Mouse (Mus musculus): ENCODE measurements around the gene Bcas1. TPM values are rescaled to one million over a fixed set of nuclear protein-coding genes. Genes with fewer than 3 reads are reported as not detected.

The Bcas1 gene
- 141 and 164 TPM in 2 replicates for polyA plus RNA-seq (2012; rRNA removed)

DNA sequence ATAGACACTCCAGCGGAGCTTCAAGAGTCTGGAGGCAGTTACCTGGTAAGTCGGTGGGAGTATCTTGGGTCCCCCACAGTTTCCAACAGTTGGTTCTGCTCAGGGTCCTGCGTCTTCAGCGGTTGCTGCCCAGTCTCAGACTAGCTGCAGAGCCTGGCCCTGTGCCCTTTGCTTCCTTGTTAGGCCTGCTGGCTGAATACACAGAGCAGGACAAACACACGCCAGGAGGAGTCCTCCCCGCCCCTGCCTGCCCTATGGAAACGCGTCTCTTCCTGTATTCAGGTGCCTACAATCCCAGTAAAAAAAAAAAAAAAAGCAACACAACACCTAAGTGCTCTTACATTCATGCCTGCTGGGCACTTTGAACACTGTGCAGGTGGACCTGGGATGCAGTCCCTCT is at the start of gene Bcas1:
Gene Bcas1, minus strand, starts transcription at position 142 of the 400 bp plus-strand sequence.
- TF ChIP-seq POLR2A (IDR thresholded peaks at IDR 0.05; ENCODE audit: extremely low read depth, insufficient read depth, low read length) (no peak), CTCF (IDR thresholded peaks at IDR 0.05; ENCODE audit: extremely low read depth, insufficient read depth, low read length) (no peak)
- Histone ChIP-seq H3K27ac (ENCODE audit: insufficient read depth, low read length) (no peak within 1 kb of the TSS), H3K4me1 (ENCODE audit: control insufficient read depth, insufficient read depth, low read length) (no peaks in the 10 kb centered on the region), H3K4me3 (ENCODE audit: insufficient read depth, low read length) (no peak within 1 kb of the TSS)

DNA sequence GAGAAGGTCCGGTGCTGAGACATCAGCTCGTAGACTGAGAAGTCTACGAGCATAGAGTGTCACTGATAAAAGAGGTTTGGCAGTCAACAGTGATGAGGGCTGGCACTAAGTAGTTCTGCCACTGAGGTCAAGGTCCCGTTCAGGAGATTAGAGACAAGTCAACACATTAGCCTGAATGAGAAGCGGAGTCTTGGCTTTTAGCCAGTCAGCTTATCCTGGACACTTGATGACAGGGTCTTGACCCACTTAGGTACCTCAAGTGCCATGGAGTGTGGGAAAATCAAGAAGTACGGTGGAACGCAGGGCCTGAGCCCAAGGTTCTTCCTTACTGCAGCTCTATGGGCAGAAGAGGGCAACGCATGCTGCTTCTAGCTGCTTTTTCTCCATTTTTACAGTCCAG is 49.0 kb upstream of the Bcas1 start:
- no peaks in the 10 kb centered on the region for H3K4me1 ChIP-seq (ENCODE audit: control insufficient read depth, insufficient read depth, low read length)
- TF ChIP-seq POLR2A (IDR thresholded peaks at IDR 0.05; ENCODE audit: extremely low read depth, insufficient read depth, low read length) (no peak), CTCF (IDR thresholded peaks at IDR 0.05; ENCODE audit: extremely low read depth, insufficient read depth, low read length) (no peak)
- H3K27ac ChIP-seq (ENCODE audit: insufficient read depth, low read length): no peak overlapping the region
- no peak overlapping the region for H3K4me3 ChIP-seq (ENCODE audit: insufficient read depth, low read length)

- no peak overlapping the region for H3K27ac ChIP-seq (ENCODE audit: insufficient read depth, low read length)
- H3K4me3 ChIP-seq (ENCODE audit: insufficient read depth, low read length): no peak overlapping the region
- H3K4me1 ChIP-seq (ENCODE audit: control insufficient read depth, insufficient read depth, low read length): no peaks in the 10 kb centered on the region
- TF ChIP-seq POLR2A (IDR thresholded peaks at IDR 0.05; ENCODE audit: extremely low read depth, insufficient read depth, low read length): no peak
- TF ChIP-seq CTCF (IDR thresholded peaks at IDR 0.05; ENCODE audit: extremely low read depth, insufficient read depth, low read length): no peak
Measured at GRCm38 (mm10) chr2:170476215-170476614, 48.6 kb upstream of the Bcas1 start.

DNA sequence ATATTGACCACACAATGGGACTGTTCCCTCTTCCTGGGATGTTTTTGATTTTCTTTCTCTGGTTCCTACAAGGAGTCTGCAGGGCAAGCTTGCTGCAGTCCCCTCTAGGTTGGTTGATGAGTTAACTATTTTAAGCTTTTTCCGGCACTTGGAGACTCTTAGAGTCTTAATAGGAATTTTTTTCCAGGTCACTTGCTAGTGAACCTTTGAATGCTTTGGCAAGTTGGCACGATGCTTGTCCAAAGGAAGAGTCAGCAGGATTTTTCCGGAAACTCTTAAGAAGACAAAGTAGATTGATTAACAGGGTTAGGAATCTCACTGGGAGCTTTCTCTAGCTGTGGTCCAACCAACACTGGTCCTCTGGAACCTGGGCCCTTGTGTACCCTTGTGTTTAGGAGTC is 47.5 kb upstream of the Bcas1 start:
- no peak overlapping the region for H3K27ac ChIP-seq (ENCODE audit: insufficient read depth, low read length)

GRCm38 (mm10) chr2:170474125-170474524 is 46.5 kb upstream of the Bcas1 start:
- Histone ChIP-seq H3K4me1 (ENCODE audit: control insufficient read depth, insufficient read depth, low read length) (no peaks in the 10 kb centered on the region), H3K27ac (ENCODE audit: insufficient read depth, low read length) (no peak overlapping the region), H3K4me3 (ENCODE audit: insufficient read depth, low read length) (no peak overlapping the region)
- TF ChIP-seq POLR2A (IDR thresholded peaks at IDR 0.05; ENCODE audit: extremely low read depth, insufficient read depth, low read length) (no peak), CTCF (IDR thresholded peaks at IDR 0.05; ENCODE audit: extremely low read depth, insufficient read depth, low read length) (no peak)

More for the DNA sequence above, 47.5 kb upstream of the Bcas1 start:
- TF ChIP-seq CTCF (IDR thresholded peaks at IDR 0.05; ENCODE audit: extremely low read depth, insufficient read depth, low read length): no peak
- TF ChIP-seq POLR2A (IDR thresholded peaks at IDR 0.05; ENCODE audit: extremely low read depth, insufficient read depth, low read length): no peak
- no peak overlapping the region for H3K4me3 ChIP-seq (ENCODE audit: insufficient read depth, low read length)
- H3K4me1 ChIP-seq (ENCODE audit: control insufficient read depth, insufficient read depth, low read length): no peaks in the 10 kb centered on the region

DNA sequence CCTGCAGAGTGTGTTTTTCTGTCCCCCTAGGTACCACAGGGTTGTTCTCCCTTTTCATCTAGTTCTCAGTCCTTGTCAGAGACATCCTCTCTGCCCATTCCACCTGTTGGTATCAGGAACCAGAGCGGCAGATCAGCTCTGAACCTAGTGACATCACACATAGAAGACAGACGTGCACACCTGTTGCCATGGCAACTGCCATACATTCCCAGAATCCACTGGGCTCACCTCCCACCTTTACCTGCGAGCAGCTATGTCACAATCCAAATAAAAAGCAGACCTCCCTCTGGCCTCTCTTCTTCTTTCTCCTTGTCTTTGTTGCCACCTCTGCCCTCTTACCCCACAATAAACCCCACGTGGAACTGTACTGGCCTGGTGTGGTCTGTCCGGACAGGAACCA is 42.9 kb upstream of the Bcas1 start:
- TF ChIP-seq CTCF (IDR thresholded peaks at IDR 0.05; ENCODE audit: extremely low read depth, insufficient read depth, low read length): no peak
- no peak for TF ChIP-seq POLR2A (IDR thresholded peaks at IDR 0.05; ENCODE audit: extremely low read depth, insufficient read depth, low read length)
- Histone ChIP-seq H3K4me3 (ENCODE audit: insufficient read depth, low read length) (no peak overlapping the region), H3K4me1 (ENCODE audit: control insufficient read depth, insufficient read depth, low read length) (no peaks in the 10 kb centered on the region), H3K27ac (ENCODE audit: insufficient read depth, low read length) (no peak overlapping the region)

DNA sequence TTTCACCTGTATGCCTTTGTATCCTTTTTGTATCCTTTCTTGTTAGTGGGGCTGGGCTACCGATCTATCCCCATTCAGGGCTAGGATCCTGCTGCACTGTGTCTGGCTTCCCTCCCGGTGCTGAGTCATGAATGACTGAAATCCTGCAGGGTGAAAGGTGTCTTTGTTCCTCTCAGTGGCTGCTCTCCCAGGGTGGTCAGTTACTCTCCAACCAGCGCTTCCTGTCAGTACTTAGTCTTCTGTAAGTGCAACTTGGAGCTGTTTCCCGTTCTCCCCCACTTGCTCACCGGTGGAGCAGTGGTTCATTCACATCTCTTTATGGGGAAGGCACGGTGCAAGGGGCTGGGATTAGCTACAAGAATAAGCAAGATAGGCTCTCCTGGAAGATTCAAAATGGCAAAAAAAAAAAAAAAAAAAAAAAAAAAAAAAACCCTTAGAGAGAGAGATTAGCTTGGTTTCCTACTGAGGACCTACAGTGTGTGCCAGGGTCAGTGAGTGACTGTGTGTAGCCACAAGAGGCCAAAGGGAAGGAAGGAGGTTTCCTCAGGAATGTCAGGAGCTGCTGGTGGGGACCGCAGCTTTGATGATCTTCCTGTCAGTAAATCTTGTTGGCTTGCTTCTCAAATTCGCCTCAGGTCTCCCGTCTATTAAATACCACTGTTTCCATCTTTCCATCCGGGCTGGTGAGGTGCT is 42.1 kb upstream of the Bcas1 start:
- TF ChIP-seq POLR2A (IDR thresholded peaks at IDR 0.05; ENCODE audit: extremely low read depth, insufficient read depth, low read length) (no peak), CTCF (IDR thresholded peaks at IDR 0.05; ENCODE audit: extremely low read depth, insufficient read depth, low read length) (no peak)

DNA sequence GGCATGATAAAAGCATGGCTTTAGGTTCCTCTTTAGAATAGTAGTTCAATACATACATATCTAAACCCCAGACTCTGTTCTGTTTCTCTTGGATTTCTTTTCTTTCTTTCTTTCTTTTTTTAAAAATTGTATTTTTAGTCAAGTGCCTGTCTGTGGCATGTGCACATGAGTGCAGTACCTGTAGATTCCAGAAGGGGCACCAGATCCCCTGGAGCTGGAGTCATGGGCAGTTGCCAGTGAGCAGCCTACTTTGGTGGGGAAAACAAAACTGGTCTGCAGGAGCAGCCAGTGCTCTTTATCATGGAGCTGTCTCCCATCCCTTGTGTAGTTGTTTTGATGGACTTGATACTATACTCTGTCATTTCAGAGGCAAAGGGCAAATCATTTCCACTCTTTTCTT is 40.4 kb upstream of the Bcas1 start:
- Histone ChIP-seq H3K4me1 (ENCODE audit: control insufficient read depth, insufficient read depth, low read length) (no peaks in the 10 kb centered on the region), H3K4me3 (ENCODE audit: insufficient read depth, low read length) (no peak overlapping the region), H3K27ac (ENCODE audit: insufficient read depth, low read length) (no peak overlapping the region)
- TF ChIP-seq CTCF (IDR thresholded peaks at IDR 0.05; ENCODE audit: extremely low read depth, insufficient read depth, low read length) (no peak), POLR2A (IDR thresholded peaks at IDR 0.05; ENCODE audit: extremely low read depth, insufficient read depth, low read length) (no peak)

More for the DNA sequence above, 42.1 kb upstream of the Bcas1 start:
- Histone ChIP-seq H3K4me3 (ENCODE audit: insufficient read depth, low read length) (no peak overlapping the region), H3K27ac (ENCODE audit: insufficient read depth, low read length) (no peak overlapping the region), H3K4me1 (ENCODE audit: control insufficient read depth, insufficient read depth, low read length) (no peaks in the 10 kb centered on the region)

GRCm38 (mm10) chr2:170464817-170465216 is 37.2 kb upstream of the Bcas1 start:
- H3K4me1 ChIP-seq (ENCODE audit: control insufficient read depth, insufficient read depth, low read length): no peaks in the 10 kb centered on the region

DNA sequence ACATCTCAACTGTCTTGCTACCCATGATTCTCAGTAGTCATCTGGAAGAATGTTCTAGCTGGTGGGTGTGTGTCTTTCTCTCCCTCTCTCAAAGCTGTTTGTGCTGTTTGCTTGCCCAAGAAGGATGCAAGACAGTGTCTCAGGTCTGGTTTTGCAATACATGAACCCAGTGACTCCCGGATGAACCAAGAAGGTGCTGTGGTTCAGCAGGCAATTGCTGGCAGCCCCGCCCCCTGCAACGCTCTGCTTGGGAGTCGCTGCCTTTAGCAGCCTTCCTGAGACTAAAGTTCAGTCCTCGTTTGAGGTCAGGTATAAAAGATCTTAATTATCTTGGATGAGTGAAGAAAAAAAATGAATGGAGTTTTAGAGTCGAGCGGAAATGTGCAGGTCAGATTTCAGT is 34.0 kb upstream of the Bcas1 start:
- TF ChIP-seq CTCF (IDR thresholded peaks at IDR 0.05; ENCODE audit: extremely low read depth, insufficient read depth, low read length) (no peak), POLR2A (IDR thresholded peaks at IDR 0.05; ENCODE audit: extremely low read depth, insufficient read depth, low read length) (no peak)
- Histone ChIP-seq H3K4me3 (ENCODE audit: insufficient read depth, low read length) (no peak overlapping the region), H3K4me1 (ENCODE audit: control insufficient read depth, insufficient read depth, low read length) (no peaks in the 10 kb centered on the region), H3K27ac (ENCODE audit: insufficient read depth, low read length) (no peak overlapping the region)

More at GRCm38 (mm10) chr2:170464817-170465216, 37.2 kb upstream of the Bcas1 start:
- no peak for TF ChIP-seq CTCF (IDR thresholded peaks at IDR 0.05; ENCODE audit: extremely low read depth, insufficient read depth, low read length)
- TF ChIP-seq POLR2A (IDR thresholded peaks at IDR 0.05; ENCODE audit: extremely low read depth, insufficient read depth, low read length): no peak
- H3K27ac ChIP-seq (ENCODE audit: insufficient read depth, low read length): no peak overlapping the region
- H3K4me3 ChIP-seq (ENCODE audit: insufficient read depth, low read length): no peak overlapping the region

Measured in cortical plate, adult 2 months (tissue).